Mouse (Mus musculus): ENCODE measurements around the gene Dclk1. TPM values are rescaled to one million over a fixed set of nuclear protein-coding genes. Genes with fewer than 3 reads are reported as not detected.

Gene Dclk1
- total and polyA plus RNA-seq, 3 experiments, result 0.55 TPM; not detected in 2

GRCm38 (mm10) chr3:55270920-55271319 lies 28.8 kb downstream of the Dclk1 start:
- no peaks in the 10 kb centered on the region for H3K27me3 ChIP-seq (ENCODE audit: insufficient read depth, low read length)
- H3K9me3 ChIP-seq (replicated peaks), result peaks cover 18% of the 10 kb centered on the region
- TF ChIP-seq GATA2 (IDR thresholded peaks at IDR 0.05; ENCODE audit: borderline replicate concordance, low read depth, low read length) (no peak), CTCF (IDR thresholded peaks at IDR 0.05; ENCODE audit: low read depth, low read length) (no peak), GATA1 (IDR thresholded peaks at IDR 0.05; ENCODE audit: borderline replicate concordance, low read length) (no peak), POLR2AphosphoS5 (IDR thresholded peaks at IDR 0.05; ENCODE audit: insufficient replicate concordance, low read depth, low read length) (no peak), TAL1 (conservative IDR thresholded peaks at IDR 0.05; ENCODE audit: low read depth, low read length) (no peak)
- ATAC-seq (ENCODE audit: extremely low read depth, insufficient number of reproducible peaks, low FRiP score, poor library complexity, severe bottlenecking), result no peak
- no peaks in the 10 kb centered on the region for H3K36me3 ChIP-seq (replicated peaks)
- DNase-seq (ENCODE audit: low spot score), result no peak
- no peak overlapping the region for H3K4me3 ChIP-seq (ENCODE audit: low read depth, low read length)
- no peaks in the 10 kb centered on the region for H3K4me1 ChIP-seq (ENCODE audit: insufficient read depth, low read depth, low read length)

GRCm38 (mm10) chr3:55272536-55272935 lies 30.4 kb downstream of the Dclk1 start:
- ATAC-seq (ENCODE audit: extremely low read depth, insufficient number of reproducible peaks, low FRiP score, poor library complexity, severe bottlenecking) (no peak), DNase-seq (ENCODE audit: low spot score) (no peak)
- H3K4me1 ChIP-seq (ENCODE audit: insufficient read depth, low read depth, low read length), result no peaks in the 10 kb centered on the region
- TF ChIP-seq GATA2 (IDR thresholded peaks at IDR 0.05; ENCODE audit: borderline replicate concordance, low read depth, low read length), result no peak
- no peak for TF ChIP-seq CTCF (IDR thresholded peaks at IDR 0.05; ENCODE audit: low read depth, low read length)
- TF ChIP-seq TAL1 (conservative IDR thresholded peaks at IDR 0.05; ENCODE audit: low read depth, low read length), result no peak
- TF ChIP-seq GATA1 (IDR thresholded peaks at IDR 0.05; ENCODE audit: borderline replicate concordance, low read length), result no peak
- no peak for TF ChIP-seq POLR2AphosphoS5 (IDR thresholded peaks at IDR 0.05; ENCODE audit: insufficient replicate concordance, low read depth, low read length)
- no peaks in the 10 kb centered on the region for H3K27me3 ChIP-seq (ENCODE audit: insufficient read depth, low read length)
- no peaks in the 10 kb centered on the region for H3K36me3 ChIP-seq (replicated peaks)
- no peak overlapping the region for H3K4me3 ChIP-seq (ENCODE audit: low read depth, low read length)
- H3K9me3 ChIP-seq (replicated peaks), result peaks cover 13% of the 10 kb centered on the region

- H3K27me3 ChIP-seq (ENCODE audit: insufficient read depth, low read length), result no peaks in the 10 kb centered on the region
- ATAC-seq (ENCODE audit: extremely low read depth, insufficient number of reproducible peaks, low FRiP score, poor library complexity, severe bottlenecking), result no peak
- TF ChIP-seq POLR2AphosphoS5 (IDR thresholded peaks at IDR 0.05; ENCODE audit: insufficient replicate concordance, low read depth, low read length), result no peak
- no peak for TF ChIP-seq GATA1 (IDR thresholded peaks at IDR 0.05; ENCODE audit: borderline replicate concordance, low read length)
- no peak for TF ChIP-seq TAL1 (conservative IDR thresholded peaks at IDR 0.05; ENCODE audit: low read depth, low read length)
- no peak overlapping the region for H3K4me3 ChIP-seq (ENCODE audit: low read depth, low read length)
- no peak for DNase-seq (ENCODE audit: low spot score)
- H3K9me3 ChIP-seq (replicated peaks), result peaks cover 21% of the 10 kb centered on the region
- no peaks in the 10 kb centered on the region for H3K36me3 ChIP-seq (replicated peaks)
- no peaks in the 10 kb centered on the region for H3K4me1 ChIP-seq (ENCODE audit: insufficient read depth, low read depth, low read length)
Observed at GRCm38 (mm10) chr3:55276446-55276845, 34.3 kb downstream of the Dclk1 start.

GRCm38 (mm10) chr3:55276851-55277250 lies 34.7 kb downstream of the Dclk1 start:
- no peaks in the 10 kb centered on the region for H3K27me3 ChIP-seq (ENCODE audit: insufficient read depth, low read length)
- H3K4me3 ChIP-seq (ENCODE audit: low read depth, low read length), result no peak overlapping the region

GRCm38 (mm10) chr3:55277829-55278228 lies 35.7 kb downstream of the Dclk1 start:
- H3K9me3 ChIP-seq (replicated peaks), result peaks cover 21% of the 10 kb centered on the region
- no peak for DNase-seq (ENCODE audit: low spot score)
- H3K27me3 ChIP-seq (ENCODE audit: insufficient read depth, low read length), result no peaks in the 10 kb centered on the region
- no peaks in the 10 kb centered on the region for H3K4me1 ChIP-seq (ENCODE audit: insufficient read depth, low read depth, low read length)
- no peak for ATAC-seq (ENCODE audit: extremely low read depth, insufficient number of reproducible peaks, low FRiP score, poor library complexity, severe bottlenecking)
- no peaks in the 10 kb centered on the region for H3K36me3 ChIP-seq (replicated peaks)
- no peak overlapping the region for H3K4me3 ChIP-seq (ENCODE audit: low read depth, low read length)
- TF ChIP-seq GATA2 (IDR thresholded peaks at IDR 0.05; ENCODE audit: borderline replicate concordance, low read depth, low read length) (no peak), TAL1 (conservative IDR thresholded peaks at IDR 0.05; ENCODE audit: low read depth, low read length) (no peak), GATA1 (IDR thresholded peaks at IDR 0.05; ENCODE audit: borderline replicate concordance, low read length) (no peak), POLR2AphosphoS5 (IDR thresholded peaks at IDR 0.05; ENCODE audit: insufficient replicate concordance, low read depth, low read length) (no peak), CTCF (IDR thresholded peaks at IDR 0.05; ENCODE audit: low read depth, low read length) (no peak)

More at GRCm38 (mm10) chr3:55276851-55277250, 34.7 kb downstream of the Dclk1 start:
- TF ChIP-seq CTCF (IDR thresholded peaks at IDR 0.05; ENCODE audit: low read depth, low read length) (no peak), TAL1 (conservative IDR thresholded peaks at IDR 0.05; ENCODE audit: low read depth, low read length) (no peak), GATA2 (IDR thresholded peaks at IDR 0.05; ENCODE audit: borderline replicate concordance, low read depth, low read length) (no peak), GATA1 (IDR thresholded peaks at IDR 0.05; ENCODE audit: borderline replicate concordance, low read length) (no peak), POLR2AphosphoS5 (IDR thresholded peaks at IDR 0.05; ENCODE audit: insufficient replicate concordance, low read depth, low read length) (no peak)
- DNase-seq (ENCODE audit: low spot score) (no peak), ATAC-seq (ENCODE audit: extremely low read depth, insufficient number of reproducible peaks, low FRiP score, poor library complexity, severe bottlenecking) (no peak)
- H3K36me3 ChIP-seq (replicated peaks), result no peaks in the 10 kb centered on the region
- peaks cover 21% of the 10 kb centered on the region for H3K9me3 ChIP-seq (replicated peaks)
- no peaks in the 10 kb centered on the region for H3K4me1 ChIP-seq (ENCODE audit: insufficient read depth, low read depth, low read length)

GRCm38 (mm10) chr3:55279923-55280322 lies 37.8 kb downstream of the Dclk1 start:
- DNase-seq (ENCODE audit: low spot score) (no peak), ATAC-seq (ENCODE audit: extremely low read depth, insufficient number of reproducible peaks, low FRiP score, poor library complexity, severe bottlenecking) (no peak)
- H3K4me1 ChIP-seq (ENCODE audit: insufficient read depth, low read depth, low read length), result no peaks in the 10 kb centered on the region
- no peaks in the 10 kb centered on the region for H3K36me3 ChIP-seq (replicated peaks)
- H3K9me3 ChIP-seq (replicated peaks), result peaks cover 18% of the 10 kb centered on the region
- H3K4me3 ChIP-seq (ENCODE audit: low read depth, low read length), result no peak overlapping the region
- H3K27me3 ChIP-seq (ENCODE audit: insufficient read depth, low read length), result no peaks in the 10 kb centered on the region
- TF ChIP-seq TAL1 (conservative IDR thresholded peaks at IDR 0.05; ENCODE audit: low read depth, low read length) (no peak), GATA1 (IDR thresholded peaks at IDR 0.05; ENCODE audit: borderline replicate concordance, low read length) (no peak), POLR2AphosphoS5 (IDR thresholded peaks at IDR 0.05; ENCODE audit: insufficient replicate concordance, low read depth, low read length) (no peak)

- Histone ChIP-seq H3K4me3 (ENCODE audit: low read depth, low read length) (no peak overlapping the region), H3K9me3 (replicated peaks) (peaks cover 15% of the 10 kb centered on the region), H3K4me1 (ENCODE audit: insufficient read depth, low read depth, low read length) (no peaks in the 10 kb centered on the region), H3K36me3 (replicated peaks) (no peaks in the 10 kb centered on the region), H3K27me3 (ENCODE audit: insufficient read depth, low read length) (no peaks in the 10 kb centered on the region)
- no peak for DNase-seq (ENCODE audit: low spot score)
- TF ChIP-seq GATA2 (IDR thresholded peaks at IDR 0.05; ENCODE audit: borderline replicate concordance, low read depth, low read length) (no peak), TAL1 (conservative IDR thresholded peaks at IDR 0.05; ENCODE audit: low read depth, low read length) (no peak), CTCF (IDR thresholded peaks at IDR 0.05; ENCODE audit: low read depth, low read length) (no peak), POLR2AphosphoS5 (IDR thresholded peaks at IDR 0.05; ENCODE audit: insufficient replicate concordance, low read depth, low read length) (no peak), GATA1 (IDR thresholded peaks at IDR 0.05; ENCODE audit: borderline replicate concordance, low read length) (no peak)
- no peak for ATAC-seq (ENCODE audit: extremely low read depth, insufficient number of reproducible peaks, low FRiP score, poor library complexity, severe bottlenecking)
Observed at GRCm38 (mm10) chr3:55280471-55280870, 38.3 kb downstream of the Dclk1 start.
